Mouse (Mus musculus): ENCODE data around the gene Zkscan16.

The Zkscan16 gene

DNA sequence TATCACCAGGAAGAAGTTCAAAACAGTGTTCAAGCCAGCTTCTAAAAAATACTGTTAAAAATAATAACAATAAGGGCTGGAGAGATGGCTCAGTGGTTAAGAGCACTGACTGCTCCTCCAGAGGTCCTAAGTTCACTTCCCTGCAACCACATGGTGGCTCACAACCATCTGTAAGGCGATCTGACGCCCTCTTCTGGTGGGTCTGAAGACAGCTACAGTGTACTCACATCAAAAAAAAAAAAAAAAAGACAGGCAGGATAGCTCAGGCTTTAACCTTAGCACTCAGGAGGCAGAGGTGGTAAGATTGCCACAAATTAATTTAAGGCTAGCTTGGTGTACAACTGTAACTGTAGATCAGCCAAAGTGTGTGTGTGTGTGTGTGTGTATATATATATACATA lies 57.2 kb downstream of the Zkscan16 start:
- DNase-seq: peak; percentile 42 to 48

- DNase-seq: peak; percentile 93 to 96
These were observed 59.7 kb downstream of the Zkscan16 start, which contains the start of gene Gm20503 for GRCm38 (mm10) chr4:59002948-59003805. Gene Gm20503, plus strand, starts transcription at chr4:59003210.

GRCm38 (mm10) chr4:59003806-59004200 lies 60.4 kb downstream of the Zkscan16 start:
- no peak for DNase-seq

DNA sequence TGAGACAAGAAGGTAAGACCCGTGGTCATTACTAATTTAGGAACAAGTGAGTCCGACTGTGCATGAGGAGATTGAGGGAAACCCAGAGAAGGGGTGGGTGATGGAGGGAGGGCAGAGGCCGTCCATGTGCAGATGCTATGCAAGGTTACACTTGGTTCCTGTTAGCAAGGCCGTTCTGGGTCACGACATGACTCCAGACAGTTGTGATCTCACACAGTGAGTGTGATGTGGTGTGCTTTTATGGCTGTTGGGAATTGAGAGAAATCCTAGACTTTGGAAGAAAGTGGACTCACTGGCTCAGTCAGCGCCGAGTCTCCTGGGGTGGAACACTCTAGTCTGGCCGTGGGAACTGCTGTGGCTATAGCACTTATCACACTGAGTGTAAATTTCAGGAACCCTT lies 62.8 kb downstream of the Zkscan16 start:
- DNase-seq: no peak

- DNase-seq: no peak
These were observed 63.6 kb downstream of the Zkscan16 start for GRCm38 (mm10) chr4:59007016-59007415.

All from cerebellum, postnatal 10 days (tissue).